17 mouse cellular contexts compared by ENCODE assay signal in the genomic region with DNA sequence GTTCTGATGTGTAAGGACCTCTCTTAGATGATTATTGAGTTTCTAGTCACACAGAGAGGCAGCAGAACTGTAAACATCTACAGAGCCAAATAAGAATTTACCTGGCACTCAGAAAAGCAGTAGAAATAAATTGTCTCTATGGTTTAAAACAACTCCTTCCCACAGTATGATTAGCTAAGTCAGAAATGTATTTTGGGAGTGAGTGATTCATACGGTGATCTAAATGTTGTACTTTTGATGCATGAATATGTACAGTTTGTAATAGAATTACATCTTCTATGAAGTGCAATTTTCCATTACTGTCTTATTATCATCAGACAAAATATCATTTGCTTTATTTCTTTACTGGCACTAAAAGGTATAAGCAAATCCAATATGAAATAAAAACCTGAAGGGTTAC.
"Had no signal": no experiment of that assay in that cellular context is flagged by ENCODE, and none has a peak within 500 bp of the region (broad histone marks: within the 10 kb centered on the region; RNA-seq: fewer than 3 reads in every experiment).

No protein-coding gene starts in this region.

- DNase-seq: left cerebral cortex, postnatal 4 days; liver; liver, embryonic 13.5 days; liver, postnatal 0 days; lung, adult 18-20 months; lung, adult 2 months; lung, embryonic 14.5 days; lung, postnatal 10 days; lung, postnatal 14 days; lung, postnatal 36 days; lung, postnatal 4 days; midbrain, embryonic 14.5 days had no signal

- ATAC-seq: liver, embryonic 12.5 days; liver, postnatal 0 days; lung, postnatal 0 days; midbrain, embryonic 13.5 days; midbrain, embryonic 15.5 days; midbrain, embryonic 16.5 days had no signal
